Mouse (Mus musculus) neural tube, embryonic 15.5 days (tissue): Measurements from ENCODE around the gene Adm. TPM values are rescaled to one million over a fixed set of nuclear protein-coding genes. Genes with fewer than 3 reads are reported as not detected.

Source experiments
- polyA plus RNA-seq: library from polyadenylated mRNA; unstranded; fragments of >200 nt; fragmentation: Nextera tagmentation; extraction: Ambion mirVana; gene quantifications from 2 replicates; pipeline ENCODE4 v1.2.1, GENCODE M21; 2015

Gene Adm
- polyA plus RNA-seq, 1 experiment from 2014 or later = 4.3 TPM

Other genes starting within 250 kb of the Adm start
- 46.1 and 51.3 TPM in 2 replicates for gene Sbf2, start 12.7 kb upstream of the Adm start, polyA plus RNA-seq
- 12.0 and 12.6 TPM in 2 replicates for gene Ampd3, start 140.5 kb downstream of the Adm start, polyA plus RNA-seq
- gene Rnf141, start 216.8 kb downstream of the Adm start, polyA plus RNA-seq = 35.2 and 35.8 TPM in 2 replicates
- gene Lyve1, start 235.6 kb downstream of the Adm start, polyA plus RNA-seq = 5.7 and 6.7 TPM in 2 replicates